Mouse (Mus musculus) cerebellum, postnatal 10 days (tissue): ENCODE results near the gene Art3.

Source experiments
- DNase-seq, 2 experiments: peaks; one replicate each; pipeline ENCODE4 v3.0.0; 2021; ENCODE audit warnings: mixed read lengths in 2 of 2

The Art3 gene

DNA sequence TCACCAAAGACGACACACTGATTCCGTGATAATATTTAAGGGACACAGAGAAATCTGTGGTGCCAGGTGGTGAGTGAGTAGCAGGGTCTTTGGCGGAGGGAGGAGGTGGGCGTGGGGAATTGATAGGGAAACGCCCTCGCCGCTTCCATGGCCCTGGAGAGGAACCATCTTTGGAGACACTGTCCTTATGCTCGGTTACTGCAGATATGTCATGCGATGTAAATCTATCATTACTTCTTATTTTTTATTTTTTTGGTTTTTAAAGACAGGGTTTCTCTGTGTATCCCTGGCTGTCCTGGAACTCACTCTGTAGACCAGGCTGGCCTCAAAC is 50.7 kb downstream of the Art3 start:
- DNase-seq: no peak

DNA sequence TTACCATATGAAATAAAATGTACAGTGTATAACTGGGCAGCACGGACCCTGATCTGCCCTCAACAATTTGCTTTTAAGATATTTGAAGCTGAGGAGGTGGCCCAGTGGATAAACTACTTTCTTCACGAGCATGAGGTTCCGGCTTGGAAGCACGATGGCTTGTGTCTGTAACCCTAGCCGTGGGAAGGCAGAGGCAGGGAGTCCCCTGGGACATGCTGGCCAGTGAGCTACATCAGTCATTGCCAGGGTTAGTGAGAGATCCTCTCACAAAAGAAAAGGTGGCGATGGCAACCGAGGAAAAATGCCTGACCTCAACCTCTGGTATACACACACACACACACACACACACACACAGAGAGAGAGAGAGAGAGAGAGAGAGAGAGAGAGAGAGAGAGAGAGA is 52.1 kb downstream of the Art3 start:
- no peak for DNase-seq

DNA sequence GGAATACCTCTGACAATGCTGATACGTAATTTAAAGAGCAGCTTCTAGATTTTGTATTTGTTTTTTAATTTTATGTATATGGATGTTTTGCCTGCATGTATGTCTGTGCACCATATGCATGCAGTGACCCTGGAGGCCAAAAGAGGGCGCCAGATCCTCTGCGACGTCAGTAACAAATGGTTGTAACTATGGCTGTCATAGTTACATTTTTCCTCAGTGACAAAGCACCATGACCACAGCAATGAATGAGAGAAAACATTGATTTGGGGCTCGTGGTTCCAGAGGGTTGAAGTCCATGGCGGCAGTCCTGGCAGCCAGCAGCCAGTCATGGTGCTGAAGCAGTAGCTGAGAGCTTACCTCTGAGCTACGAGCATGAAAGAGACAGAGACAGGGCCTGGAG is 53.2 kb downstream of the Art3 start:
- DNase-seq: no peak

DNA sequence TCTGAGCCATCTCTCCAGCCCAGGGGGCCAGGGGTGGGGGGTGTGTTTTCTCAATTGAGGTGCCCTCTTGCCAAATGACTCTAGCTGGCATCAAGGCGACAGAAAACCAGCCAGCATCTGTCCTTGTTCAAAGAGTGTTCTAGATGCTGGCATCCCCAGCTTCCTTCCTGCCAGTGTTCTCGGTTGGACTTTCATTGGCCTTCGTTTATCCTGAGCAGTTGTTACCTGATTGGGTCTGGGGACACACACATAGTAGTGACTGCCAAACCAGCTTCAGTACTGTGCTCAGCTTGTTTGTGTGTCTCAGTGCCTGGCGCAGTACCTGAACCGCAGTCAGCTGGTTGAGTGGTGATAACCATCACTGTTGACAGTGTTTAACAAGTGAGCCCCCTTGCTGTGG is 54.5 kb downstream of the Art3 start:
- DNase-seq: no peak

DNA sequence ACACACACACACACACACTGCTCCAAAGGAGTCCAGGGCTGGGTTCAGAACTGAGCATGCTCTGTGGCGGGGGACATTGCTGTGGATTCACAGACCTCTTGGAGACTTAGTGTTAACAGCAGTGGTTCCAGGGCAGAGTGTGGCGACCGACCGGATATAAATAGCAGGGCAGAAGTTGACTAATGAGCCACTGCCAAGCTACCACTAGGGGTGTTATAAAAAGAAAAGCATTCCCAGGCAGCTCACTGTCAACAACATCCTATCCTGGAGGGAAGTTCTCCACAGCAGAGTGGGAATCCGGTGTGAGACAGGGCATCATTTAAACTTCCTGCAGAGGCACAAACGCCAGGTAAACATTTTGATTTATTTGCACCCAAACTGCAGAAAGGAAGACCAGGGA is 55.0 kb downstream of the Art3 start:
- no peak for DNase-seq

DNA sequence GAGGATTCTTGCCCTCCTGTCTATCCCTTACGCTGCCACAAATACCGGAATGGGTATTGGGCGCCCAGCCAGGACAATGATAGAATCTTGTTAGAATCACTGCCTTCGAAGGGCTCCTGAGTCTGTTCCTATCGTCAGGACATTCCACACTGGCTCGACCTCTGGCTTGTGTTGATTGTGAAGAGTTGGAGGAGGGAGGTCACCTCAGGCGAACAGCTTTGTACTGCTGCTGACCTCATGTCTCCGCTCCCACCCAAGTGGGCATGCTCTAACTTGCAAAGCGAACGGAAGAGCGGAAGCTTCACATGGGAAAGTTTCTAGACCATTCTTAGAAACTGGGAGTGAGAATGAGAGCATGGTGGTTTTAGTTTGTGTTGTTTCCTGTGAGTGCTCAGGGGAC is 55.8 kb downstream of the Art3 start:
- DNase-seq: no peak

DNA sequence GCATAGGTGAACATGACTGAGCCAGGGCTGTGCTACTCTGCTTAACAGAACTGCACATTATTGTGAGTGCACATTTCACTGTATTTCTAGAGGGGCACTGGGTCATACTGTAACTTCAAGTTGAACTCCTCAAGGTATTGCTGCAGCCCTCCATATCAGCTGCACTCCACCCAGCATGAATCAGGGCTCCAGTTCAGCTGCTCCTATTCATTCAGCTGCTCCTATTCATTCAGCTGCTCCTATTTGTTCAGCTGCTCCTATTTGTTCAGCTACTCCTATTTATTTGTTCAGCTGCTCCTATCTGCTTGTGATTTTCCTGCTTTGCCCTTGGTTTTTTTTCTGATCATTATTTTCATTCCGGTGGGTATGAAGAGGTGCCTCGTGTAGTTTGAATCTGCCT is 58.4 kb downstream of the Art3 start:
- DNase-seq: no peak

DNA sequence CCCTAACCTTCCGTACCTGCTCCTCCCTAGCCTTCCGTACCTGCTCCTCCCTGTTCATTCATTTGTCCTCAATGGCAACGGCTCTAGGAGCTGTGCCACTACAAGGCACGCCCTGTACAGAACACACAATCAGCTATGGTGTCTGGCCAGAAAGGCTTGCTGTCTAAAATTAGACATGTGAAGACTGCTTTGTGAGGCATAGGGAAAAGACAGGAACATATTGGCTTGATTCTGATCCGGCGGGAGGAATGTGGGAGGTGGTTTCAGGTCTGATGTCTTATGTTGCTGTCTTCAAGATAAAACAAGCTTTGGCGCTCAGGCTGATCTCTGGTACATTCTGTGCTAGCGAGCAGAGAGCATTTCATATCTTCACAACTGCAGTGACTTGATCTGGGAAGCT is 59.0 kb downstream of the Art3 start:
- no peak for DNase-seq

DNA sequence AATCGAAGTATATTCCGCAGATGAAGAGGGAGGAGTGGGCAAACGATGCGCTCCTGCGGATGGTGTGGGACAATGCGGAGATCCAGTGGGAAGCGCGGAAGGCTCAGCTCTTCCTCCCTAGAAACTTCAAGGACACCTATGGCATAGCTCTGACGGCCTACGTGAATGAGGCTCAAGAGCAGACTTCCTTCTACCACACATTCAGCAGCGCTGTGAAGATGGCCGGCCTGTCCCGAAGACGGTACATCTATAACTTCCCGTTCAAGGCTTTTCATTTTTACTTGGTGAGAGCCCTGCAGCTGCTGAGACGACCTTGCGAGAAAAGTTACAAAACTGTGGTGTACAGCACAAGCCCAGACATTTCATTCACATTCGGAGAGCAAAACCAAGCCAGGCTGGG is 60.9 kb downstream of the Art3 start:
- no peak for DNase-seq

DNA sequence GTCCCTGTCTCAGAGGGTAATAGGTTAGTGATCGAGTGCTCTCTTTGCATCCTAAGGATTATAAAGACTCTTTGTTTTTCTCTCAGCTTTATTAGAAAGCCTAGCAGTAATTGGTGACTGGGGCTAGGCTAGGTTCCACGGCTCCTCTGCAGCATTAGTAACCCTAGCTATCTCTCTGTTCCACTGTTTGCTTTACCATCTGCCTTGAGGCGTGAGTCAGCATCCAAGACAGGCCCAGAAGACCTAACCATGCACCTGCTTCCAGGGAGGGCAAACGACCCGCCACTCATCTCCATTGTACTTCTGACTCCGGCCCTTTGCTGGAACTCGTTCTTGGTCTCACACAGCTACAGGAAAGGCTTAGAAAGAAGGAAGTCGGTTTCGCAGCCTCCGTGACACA is 62.2 kb downstream of the Art3 start:
- no peak for DNase-seq

DNA sequence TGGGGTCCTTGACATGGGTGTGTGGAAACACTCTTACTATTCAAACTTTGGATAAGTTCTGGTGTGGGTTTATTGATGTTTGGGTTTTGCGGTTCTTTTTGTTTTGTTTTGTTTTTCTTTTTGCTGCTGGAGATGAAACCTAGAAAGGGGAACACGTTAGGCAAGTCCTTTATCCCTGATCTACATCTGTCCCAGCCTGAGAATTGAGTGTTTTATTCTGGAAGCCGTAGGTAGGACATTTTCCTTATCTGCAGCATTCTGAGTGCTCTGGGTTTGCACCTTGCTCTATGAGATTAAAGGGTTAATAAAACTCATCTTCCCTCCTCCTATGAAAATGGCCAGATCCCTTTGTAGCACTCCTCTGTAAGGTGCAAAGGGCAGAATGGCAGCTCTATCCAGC is 64.1 kb downstream of the Art3 start:
- no peak for DNase-seq

DNA sequence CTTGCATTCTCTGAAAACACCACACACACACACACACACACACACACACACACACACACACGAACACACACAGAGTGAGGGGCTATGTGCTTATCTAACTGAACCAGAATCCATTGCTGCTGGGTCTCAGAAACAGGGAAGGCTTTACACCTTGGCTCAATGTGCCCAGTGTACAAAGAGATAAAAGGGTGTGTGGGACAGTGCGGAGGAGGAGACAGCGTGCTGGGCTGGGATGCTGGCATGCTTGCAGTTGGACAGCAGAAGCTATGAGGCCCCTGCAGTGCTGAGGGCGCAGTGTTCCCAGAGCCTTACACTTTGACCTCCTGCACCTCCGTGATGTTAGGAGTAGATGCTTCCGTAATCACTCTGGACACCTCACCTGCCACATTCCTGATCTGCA is 64.8 kb downstream of the Art3 start:
- DNase-seq: no peak

DNA sequence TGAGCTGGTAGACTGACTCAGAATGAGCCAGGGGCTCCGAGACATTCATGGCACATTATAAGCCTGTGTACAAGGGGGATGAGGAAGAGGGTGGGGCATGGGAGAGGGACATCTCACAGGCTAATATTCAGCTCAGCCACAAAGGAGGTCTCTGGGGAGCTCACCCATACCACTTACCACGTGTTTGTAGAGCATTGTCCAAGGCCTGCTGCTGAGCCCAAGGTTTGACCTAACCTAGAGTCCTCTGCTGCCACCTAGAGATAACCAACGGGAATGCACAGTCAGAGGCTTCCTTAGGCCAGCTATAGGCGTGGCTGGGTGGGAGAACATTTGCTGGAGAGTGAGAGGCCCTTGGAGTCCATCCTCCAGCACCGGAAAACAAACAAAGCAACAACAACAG is 66.5 kb downstream of the Art3 start:
- peak; percentile 92 to 94 for DNase-seq

DNA sequence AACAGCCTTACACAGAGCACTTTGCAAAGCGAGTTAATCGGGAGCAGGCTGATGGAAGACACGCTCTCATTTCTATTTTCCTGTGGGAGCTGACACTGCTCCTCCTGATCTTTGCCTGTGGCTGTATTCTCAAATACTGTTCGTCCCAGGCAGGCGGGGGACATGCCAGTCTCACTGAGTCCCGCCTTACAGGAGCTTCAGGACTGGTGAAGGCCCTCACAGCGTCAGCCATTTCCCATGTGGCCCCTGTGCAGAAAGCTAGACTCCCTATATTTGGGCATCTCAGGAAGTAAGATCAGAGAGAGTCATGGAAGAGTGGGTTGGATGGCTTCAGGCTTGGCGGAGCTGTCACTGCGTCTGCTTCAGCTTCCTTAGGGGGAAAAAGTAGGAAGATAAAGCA is 71.2 kb downstream of the Art3 start:
- no peak for DNase-seq

DNA sequence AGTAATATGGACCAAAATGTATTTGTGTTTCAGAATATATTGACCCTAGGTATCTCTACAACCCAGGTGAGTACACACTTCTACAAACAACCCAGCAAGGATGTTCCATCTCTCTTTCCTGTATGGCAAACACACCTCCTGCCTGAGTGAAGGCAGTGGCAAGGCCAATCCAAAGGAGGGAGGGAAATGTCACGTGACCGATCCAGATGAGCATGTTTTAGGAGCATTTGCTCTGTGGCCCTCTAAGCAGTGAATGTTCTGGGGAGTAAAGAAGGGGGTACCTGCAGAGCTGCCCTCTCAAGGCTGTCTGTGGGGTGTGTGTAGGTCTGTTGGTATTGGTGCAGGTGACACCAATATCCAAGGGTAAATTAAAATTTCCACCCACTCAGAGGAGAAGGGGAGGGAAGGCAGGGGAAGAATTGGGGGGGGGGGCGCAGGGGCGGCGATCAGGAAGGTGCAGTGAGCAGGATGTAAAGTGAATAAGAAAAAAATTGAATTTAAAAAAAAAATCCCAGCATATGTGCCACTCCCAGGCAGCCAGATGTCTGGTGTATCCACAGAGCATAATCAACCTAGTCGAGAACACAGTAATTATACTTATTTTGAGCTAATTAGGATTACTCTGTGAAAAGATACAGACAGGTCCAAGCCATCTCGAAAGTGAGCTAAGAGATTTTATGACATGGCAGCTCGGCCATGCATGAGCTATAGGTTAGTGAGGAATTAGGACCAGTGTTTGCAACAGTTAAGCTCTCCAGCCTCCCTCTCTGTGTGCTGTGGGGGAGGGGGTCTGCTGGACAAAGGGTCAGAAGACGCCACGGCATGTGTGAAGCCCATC is 72.2 kb downstream of the Art3 start:
- no peak for DNase-seq

DNA sequence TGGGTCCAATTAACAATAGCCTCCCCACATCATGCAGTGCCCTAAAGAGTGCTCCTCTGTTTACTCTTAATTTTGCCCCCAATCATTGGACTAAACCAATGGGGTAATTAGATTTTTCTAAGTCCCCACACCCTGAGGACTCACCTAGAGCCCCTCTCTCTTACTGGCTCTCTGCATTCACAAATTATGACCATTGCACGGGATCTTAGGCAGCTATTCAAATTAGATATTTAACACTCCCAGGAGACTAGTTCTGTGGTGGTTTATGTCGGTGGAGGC is 72.7 kb downstream of the Art3 start:
- DNase-seq: no peak

DNA sequence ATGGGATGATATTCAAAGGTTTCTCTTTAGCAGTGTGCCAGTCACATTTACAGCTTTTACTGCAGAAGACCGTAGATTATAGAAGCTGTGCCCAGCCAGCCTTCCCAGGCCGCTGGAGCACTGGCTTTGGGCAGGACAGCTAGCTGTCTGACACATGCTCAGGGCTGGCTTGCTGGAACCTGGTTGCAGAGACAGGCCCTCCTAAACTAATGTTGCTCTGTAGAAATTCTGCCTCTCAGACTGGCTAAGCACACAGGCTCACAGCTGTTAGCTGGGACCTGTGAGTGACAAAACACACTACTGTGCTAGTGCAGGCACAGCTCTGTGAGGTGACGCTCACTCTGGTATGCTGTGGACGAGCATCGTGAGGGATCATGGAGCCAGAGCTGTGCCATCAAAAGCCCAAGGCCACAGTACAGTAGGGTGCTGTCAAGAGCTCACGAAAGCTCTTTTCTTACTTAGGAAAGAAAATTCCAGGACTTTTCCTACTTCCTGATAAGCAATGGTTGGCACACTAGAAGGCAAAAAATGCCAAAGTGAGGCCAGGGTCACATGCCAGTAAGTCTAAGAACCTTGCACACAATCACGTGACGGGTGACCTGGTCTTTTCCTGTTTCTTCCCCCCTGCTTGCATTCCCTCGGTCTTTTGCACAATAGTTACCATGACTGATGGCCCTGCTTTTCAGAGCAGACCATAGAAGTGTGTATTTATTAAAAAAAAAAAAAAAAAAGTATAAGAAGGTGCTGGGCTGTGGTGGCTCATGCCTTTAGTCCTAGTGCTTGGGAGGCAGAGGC is 77.9 kb downstream of the Art3 start:
- DNase-seq: no peak

DNA sequence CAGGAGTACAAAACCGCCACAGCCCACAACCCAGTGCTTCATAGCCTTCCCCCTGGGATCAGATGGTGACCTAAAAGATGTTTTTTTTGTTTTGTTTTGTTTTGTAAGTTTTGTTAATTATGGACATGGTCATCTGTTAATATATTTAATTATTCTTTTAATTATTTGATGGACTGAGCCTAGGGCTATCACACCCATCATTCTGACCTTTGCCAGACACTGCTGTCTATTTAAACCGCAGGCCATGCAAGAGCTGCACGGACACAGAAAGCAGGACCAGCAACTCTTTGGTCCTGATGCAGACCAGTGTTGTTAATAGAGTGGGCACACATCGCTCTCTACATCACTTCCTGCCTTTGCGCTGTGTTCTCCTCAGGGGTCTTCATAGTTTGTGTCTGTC is 78.9 kb downstream of the Art3 start:
- no peak for DNase-seq

DNA sequence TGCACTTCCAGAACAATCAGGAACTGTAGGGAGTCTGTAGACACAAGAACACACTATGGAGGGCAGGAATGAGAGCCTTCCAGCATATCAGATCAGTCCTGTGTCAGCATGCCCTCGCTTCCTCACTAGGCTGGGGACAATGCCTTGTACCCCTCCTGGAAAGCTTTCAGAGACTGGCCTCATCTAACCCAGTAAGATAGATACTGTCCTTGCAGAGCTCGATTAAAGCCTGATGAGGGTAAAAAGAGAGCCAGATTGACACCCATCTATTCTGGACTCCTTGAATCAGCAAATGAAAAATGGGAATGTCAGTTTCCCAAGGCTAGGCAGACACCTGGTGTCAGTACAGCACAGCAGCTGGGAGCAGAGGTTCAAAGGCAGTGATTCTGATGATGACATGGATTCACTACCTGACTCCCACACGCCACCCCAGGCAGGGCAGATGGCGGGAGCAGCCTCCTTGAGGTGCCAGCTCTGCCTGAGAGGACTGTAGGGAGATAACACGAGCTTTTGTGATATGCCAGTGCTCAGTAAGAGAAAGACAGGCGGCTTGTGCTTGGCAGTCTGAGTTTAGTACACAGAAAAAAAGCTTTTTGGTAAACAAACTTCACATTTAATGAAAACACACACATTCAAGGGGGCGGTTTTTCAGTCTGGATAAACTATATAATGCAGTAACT is 80.0 kb downstream of the Art3 start:
- DNase-seq: no peak

DNA sequence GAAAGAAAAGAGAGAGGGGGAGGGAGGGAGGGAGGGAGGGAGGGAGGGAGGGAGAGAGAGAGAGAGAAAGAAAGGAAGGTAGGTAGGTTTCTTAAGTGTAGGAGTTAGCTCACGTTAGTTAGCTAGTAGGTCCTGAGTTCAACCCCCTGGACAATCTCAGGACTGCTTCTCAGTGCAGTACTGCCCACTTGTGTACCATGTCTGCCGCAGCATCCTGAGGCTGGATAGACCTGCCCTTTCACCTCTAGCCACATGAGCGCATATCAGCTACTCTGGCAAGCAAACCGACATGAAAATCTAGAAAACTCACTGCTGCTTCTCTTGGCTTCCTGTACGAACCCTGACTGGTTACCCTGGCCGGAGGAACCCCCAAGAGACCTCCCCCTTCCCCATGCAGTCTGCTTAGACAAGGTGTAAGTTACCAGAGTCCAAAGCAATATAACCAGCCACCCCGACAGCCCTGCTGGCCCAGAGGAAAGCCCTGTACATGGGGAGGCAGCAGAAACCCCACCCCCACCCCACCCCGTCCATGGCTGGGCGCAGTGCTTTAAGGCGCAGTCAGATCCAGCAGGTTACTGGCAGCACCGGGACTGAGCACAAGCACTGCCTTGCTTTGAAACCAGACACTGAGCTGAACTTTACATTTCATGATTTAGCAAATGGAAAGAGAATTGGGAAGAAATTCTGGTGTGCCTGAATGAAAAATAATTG is 81.8 kb downstream of the Art3 start:
- no peak for DNase-seq

DNA sequence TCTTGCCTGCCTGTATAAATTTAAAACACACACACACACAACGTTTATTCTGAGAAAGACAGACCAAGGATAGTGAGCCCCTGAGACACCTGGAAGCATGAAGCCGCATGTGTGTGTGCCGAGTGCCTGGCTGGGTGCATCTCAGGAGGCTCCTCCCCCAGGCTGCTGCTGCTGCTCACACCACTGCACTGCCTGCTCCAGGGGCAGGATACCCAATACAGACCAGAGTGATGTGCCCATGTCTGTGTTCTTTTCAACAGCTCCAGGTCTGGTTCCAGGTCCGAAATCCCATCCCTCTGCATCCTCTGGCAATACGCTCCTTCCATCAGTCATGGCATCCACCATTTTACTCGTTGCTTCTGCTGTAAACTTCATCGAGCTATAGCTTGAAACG is 82.4 kb downstream of the Art3 start:
- DNase-seq: no peak

DNA sequence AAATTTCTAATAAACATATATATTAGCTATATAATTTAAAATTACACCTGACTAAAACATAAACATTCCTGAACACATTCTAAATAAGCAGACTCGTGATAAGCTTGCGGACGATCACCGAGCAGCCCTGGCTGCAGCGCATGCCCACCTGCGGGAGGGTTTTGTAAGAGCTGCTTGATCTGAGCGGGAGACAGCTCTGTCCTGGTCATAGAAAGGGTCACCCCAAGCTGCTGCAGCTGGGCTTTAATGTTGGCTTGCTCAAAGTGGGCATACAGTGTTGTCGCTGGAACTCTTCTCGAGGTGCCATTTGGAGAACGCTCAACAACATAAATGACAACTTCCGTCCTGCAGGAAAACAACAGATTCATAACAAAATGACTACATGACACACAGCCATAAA is 92.5 kb downstream of the Art3 start:
- DNase-seq: no peak

DNA sequence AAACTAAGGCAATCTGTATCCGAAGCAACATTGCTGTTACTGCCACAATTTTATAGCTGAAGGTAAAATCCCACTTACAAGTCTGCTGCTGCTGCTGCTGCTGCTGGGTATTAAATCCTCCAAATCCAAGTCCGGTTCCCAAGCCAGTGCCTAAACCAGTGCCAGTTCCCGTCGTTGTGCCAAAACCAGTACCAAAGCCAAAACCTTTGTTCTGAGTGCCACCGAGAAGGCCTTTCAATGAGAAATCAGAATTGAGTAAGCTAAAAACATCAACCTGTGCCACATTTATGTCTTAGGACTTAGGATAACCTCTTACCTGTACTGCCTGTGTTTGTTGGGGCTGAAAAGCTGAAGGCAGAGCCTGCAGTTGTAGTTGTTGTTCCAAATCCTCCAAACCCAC is 99.1 kb downstream of the Art3 start:
- DNase-seq: peak; percentile 20 to 26

DNA sequence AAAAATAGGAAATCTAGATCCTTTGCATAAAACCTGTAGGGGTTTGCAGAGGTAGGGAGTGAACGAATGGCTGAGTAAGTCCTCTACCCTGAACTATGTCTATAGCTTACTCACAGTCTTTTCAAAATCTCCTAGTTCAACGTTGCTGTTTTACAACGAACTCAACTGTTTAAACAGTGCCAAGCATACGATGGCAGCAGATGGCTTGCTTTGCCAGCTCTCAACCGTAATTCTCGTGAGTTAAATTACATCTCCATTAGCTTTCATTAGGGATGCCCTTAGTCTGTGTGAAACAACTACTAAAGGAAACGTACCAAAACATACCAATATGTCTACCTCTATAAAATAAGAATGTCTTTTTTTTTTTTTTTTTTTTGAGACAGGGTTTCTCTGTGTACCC is 100.0 kb downstream of the Art3 start:
- DNase-seq: peak in 1 of 2 experiments; percentile 12
